Mouse (Mus musculus): ENCODE measurements around the gene Erg. TPM values are rescaled to one million over a fixed set of nuclear protein-coding genes. Genes with fewer than 3 reads are reported as not detected.

Erg gene
- total RNA-seq, 2 experiments from 2014 or later, result 8.1 to 9.1 TPM

DNA sequence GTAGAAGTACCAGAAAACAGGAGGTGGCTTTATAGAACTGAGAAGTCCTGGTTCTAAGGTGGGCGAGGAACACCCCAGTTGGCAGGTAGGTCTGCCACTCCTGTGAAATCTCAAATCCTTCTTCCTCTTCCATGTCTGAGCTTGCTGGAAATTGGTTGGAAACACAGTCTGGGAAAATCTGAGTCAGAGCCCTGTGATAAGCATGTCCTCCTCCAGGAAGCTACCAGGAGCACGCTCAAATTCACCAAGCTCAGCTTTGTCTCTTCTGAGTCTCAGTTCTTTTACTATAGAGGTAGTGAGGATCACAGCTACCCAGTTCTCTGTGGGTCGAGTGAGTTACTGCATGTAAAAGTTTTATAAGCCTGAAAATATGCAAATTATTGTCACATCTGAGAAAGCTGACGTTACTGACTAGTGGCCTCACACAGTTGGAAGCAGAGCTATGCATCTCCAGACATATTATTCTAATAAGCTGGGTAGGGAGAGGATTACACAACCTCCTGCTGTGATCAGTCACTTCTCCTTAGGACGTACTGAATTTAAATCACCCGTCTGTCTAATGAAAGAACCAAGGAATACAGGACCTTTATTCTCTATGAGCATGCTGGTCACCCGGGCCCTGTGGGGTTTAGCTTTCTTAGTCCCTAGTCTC lies 165.0 kb downstream of the Erg start:
- no peak for DNase-seq
- intact Hi-C loops (cut with DNase I), result no loop called here
- no peak overlapping the region for H3K4me3 ChIP-seq
- no peak overlapping the region for H3K27ac ChIP-seq
- TF ChIP-seq CTCF (IDR thresholded peaks at IDR 0.05), result no peak

DNA sequence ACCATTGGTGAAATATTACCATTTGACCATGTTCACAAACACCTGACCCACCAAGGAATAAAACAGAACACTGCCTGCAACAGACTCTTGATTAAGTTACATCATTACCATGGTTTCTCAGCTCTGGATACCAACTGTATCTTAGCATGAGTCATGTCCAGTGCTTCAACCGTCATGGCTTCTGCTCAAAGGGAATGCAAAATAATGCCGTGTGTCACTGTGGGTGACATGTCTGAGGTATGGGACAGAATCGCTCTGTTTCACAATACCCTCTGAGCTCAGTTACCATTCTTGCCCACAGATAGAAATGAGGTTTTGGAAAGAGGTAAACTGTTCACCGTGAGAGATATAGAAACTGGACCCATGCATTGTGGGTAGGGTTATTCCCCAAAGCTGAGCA lies 170.5 kb downstream of the Erg start:
- TF ChIP-seq CTCF (IDR thresholded peaks at IDR 0.05), result no peak
- DNase-seq, result no peak
- intact Hi-C loops (cut with DNase I), result no loop called here
- Histone ChIP-seq H3K4me3 (no peak overlapping the region), H3K27ac (no peak overlapping the region)

DNA sequence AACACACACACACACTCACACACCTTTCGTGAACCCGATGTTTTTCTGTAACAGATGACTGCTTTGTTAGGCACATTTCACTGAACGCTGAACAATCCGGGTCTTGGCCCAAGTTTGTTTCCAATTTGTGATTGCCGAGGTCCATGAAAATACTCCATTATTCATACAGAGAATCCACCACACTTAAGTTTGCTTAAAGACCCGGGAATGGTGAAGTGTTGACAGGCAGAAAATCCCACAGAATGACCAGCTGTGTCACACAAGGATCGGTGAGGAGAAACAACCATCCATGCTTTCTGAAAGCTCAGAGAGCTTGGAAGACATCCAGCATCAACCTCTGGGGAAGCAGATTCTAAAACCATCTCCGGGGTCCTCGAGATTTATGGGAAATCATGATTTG lies 171.0 kb downstream of the Erg start:
- intact Hi-C loops (cut with DNase I), result no loop called here
- Histone ChIP-seq H3K4me3 (no peak overlapping the region), H3K27ac (no peak overlapping the region)
- no peak for TF ChIP-seq CTCF (IDR thresholded peaks at IDR 0.05)
- DNase-seq, result no peak

GRCm38 (mm10) chr16:95413401-95413959 lies 172.9 kb downstream of the Erg start:
- Histone ChIP-seq H3K27ac (no peak overlapping the region), H3K4me3 (no peak overlapping the region)
- intact Hi-C loops (cut with DNase I), result no loop called here
- no peak for TF ChIP-seq CTCF (IDR thresholded peaks at IDR 0.05)
- DNase-seq, result no peak

GRCm38 (mm10) chr16:95408096-95408495 lies 178.3 kb downstream of the Erg start:
- TF ChIP-seq CTCF (IDR thresholded peaks at IDR 0.05), result no peak
- intact Hi-C loops (cut with DNase I), result no loop called here
- H3K4me3 ChIP-seq, result no peak overlapping the region
- no peak for DNase-seq
- no peak overlapping the region for H3K27ac ChIP-seq

GRCm38 (mm10) chr16:95405496-95405895 lies 180.9 kb downstream of the Erg start:
- DNase-seq, result peak; percentile 61
- Histone ChIP-seq H3K27ac (no peak overlapping the region), H3K4me3 (no peak overlapping the region)
- intact Hi-C loops (cut with DNase I), result no loop called here
- TF ChIP-seq CTCF (IDR thresholded peaks at IDR 0.05), result no peak

GRCm38 (mm10) chr16:95403453-95403852 lies 182.9 kb downstream of the Erg start:
- no peak overlapping the region for H3K4me3 ChIP-seq
- DNase-seq, result peak; percentile 71
- intact Hi-C loops (cut with DNase I), result loop anchor here (5.0 kb wide), 1 partner anchor 44 kb away; no protein-coding TSS in a partner anchor
- peak overlapping the region; percentile 82 for H3K27ac ChIP-seq
- TF ChIP-seq CTCF (IDR thresholded peaks at IDR 0.05), result no peak

DNA sequence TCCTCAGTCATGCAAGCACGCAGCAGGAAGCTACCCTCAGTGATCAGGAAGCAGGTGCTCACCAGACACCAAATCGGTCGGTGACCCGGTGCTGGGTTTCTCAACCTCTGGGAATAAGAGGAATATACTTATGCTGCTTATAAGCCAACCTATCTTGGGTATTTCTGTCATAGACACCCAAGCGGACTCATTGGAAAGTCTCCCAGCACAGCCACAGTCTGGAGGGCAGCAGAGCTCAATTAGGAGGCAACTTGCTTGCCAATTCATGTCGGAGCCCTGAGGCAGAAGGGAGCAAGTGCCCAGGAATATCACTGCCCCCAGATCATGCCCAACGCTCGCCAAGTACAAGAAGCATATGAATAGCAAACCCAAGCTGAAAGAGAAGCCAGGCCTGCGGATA lies 184.5 kb downstream of the Erg start:
- no peak for TF ChIP-seq CTCF (IDR thresholded peaks at IDR 0.05)
- Histone ChIP-seq H3K27ac (peak overlapping the region; percentile 82), H3K4me3 (no peak overlapping the region)
- intact Hi-C loops (cut with DNase I), result loop anchor here (5.0 kb wide), 1 partner anchor 45 kb away; no protein-coding TSS in a partner anchor
- DNase-seq, result peak; percentile 80

GRCm38 (mm10) chr16:95398761-95399343 lies 187.5 kb downstream of the Erg start:
- intact Hi-C loops (cut with DNase I), result no loop called here
- Histone ChIP-seq H3K4me3 (no peak overlapping the region), H3K27ac (peak overlapping the region; percentile 31; the same call in 1 of the 2 replicates)
- TF ChIP-seq CTCF (IDR thresholded peaks at IDR 0.05), result no peak
- no peak for DNase-seq

GRCm38 (mm10) chr16:95390787-95391186 lies 195.6 kb downstream of the Erg start:
- no peak for DNase-seq
- Histone ChIP-seq H3K27ac (no peak overlapping the region), H3K4me3 (no peak overlapping the region)
- intact Hi-C loops (cut with DNase I), result no loop called here
- no peak for TF ChIP-seq CTCF (IDR thresholded peaks at IDR 0.05)

DNA sequence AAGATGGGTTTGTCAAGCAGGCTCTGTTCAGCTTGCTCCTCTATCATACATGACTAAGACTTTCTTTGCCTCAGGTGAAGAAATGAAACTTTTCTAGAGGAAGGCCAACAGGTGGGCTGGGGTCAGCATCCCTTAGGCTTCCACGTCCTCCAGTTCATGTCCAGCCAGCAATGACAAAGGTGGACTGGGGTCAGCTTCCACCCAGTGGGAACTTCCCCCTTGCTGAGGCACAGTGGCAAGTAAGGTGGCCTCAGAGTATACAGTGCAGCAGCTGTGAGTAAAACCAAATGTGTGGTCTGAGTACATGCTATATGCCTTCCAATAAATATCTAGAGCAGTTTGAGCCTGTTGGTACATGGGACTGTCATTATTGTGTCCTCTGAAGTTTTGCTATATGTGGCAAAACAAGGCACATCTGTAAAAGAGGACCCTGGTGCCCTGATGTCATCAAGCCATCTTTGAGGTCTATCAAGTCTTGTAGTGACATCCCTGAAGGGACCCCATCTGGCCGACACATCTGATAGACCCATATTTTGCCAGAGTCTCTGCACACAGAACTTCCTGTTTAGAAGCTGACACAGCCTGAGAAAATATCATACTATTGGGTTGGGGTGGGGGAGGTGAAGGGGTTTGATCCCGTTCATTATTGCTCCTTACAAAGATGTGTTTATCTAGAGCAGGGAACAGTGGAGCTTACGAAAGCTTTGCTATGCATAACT lies 197.4 kb downstream of the Erg start:
- no peak overlapping the region for H3K4me3 ChIP-seq
- no peak for TF ChIP-seq CTCF (IDR thresholded peaks at IDR 0.05)
- H3K27ac ChIP-seq, result no peak overlapping the region
- DNase-seq, result no peak
- intact Hi-C loops (cut with DNase I), result no loop called here

- no peak for DNase-seq
- Histone ChIP-seq H3K27ac (no peak overlapping the region), H3K4me3 (no peak overlapping the region)
- intact Hi-C loops (cut with DNase I), result no loop called here
- no peak for TF ChIP-seq CTCF (IDR thresholded peaks at IDR 0.05)
Observed at GRCm38 (mm10) chr16:95388292-95388691, 198.1 kb downstream of the Erg start.

GRCm38 (mm10) chr16:95387008-95387407 lies 199.4 kb downstream of the Erg start:
- no peak for DNase-seq
- TF ChIP-seq CTCF (IDR thresholded peaks at IDR 0.05), result no peak
- intact Hi-C loops (cut with DNase I), result no loop called here
- Histone ChIP-seq H3K4me3 (no peak overlapping the region), H3K27ac (no peak overlapping the region)

Measured in gastrocnemius, adult 2 months (tissue).